Mouse (Mus musculus) yolk sac, embryonic 10.5 days (tissue): Measurements from ENCODE around the gene Mief1.

ENCODE experiments used
- DNase-seq: peaks from one replicate; pipeline ENCODE4 v3.0.0-alpha.2; 2017; ENCODE audit warnings: low spot score

Mief1 gene

DNA sequence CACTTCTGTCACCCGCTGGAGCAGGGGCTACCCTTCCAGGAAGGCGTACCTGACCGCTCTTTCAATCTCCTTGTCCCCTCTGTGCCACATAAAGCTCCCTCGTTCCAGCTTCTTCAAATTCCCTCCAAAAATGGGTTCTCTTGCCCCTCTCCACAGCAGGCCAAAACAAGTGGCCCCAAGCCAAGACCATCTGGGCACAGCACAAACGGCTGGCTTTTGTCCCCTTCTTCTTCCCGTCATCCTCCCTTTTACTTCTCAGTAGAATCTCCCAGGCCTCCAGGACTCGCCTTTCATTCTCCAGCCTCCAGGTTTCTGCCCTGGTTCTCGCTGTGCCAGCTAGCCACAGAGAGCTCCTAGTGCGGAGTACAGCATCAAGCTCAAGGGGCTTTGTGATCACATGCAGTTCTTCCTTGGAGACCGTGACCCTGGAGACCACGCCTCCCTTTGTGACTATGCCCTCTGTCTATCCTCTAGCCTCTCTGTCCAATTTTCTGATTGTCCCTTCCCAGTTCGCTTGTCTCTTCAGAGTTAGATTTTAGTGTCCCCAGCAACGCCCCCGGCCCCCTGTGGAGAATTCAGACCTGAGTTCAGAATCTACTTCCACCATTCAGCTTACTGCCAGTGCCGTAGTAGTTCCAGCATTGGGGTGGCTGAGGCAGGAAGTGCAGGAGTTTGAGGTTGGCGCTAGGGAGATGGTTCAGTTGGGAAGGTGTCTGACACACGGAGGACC lies 5.6 kb upstream of the Mief1 start:
- DNase-seq, result no peak

DNA sequence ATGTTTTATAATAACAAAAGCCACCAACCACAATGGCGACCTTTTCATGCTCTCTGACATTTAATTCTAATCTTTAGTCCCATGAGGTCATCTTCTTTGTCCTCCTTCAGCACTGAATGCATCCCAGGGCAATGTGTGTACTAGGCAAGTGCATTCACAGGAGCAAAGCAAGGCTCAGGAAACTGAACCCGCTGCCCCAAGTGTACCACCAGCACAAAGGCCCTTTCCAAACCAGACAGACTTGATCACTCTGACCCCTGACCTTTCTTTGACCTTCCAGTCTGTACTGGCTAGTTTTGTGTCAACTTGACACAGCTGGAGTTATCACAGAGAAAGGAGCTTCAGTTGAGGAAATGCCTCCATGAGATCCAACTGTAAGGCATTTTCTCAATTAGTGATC lies 1.5 kb upstream of the Mief1 start:
- DNase-seq, result no peak

- DNase-seq, result no peak
Observed at GRCm38 (mm10) chr15:80233053-80233452, 765 bp upstream of the Mief1 start.

- DNase-seq, result no peak
Observed at GRCm38 (mm10) chr15:80235535-80235934, 1.7 kb downstream of the Mief1 start, which contains the start of gene AC140267.1. Gene AC140267.1, plus strand, starts transcription at chr15:80235835.

GRCm38 (mm10) chr15:80248135-80248534 lies 14.3 kb downstream of the Mief1 start:
- no peak for DNase-seq

- DNase-seq, result no peak
Observed at GRCm38 (mm10) chr15:80248596-80248995, 14.8 kb downstream of the Mief1 start.

DNA sequence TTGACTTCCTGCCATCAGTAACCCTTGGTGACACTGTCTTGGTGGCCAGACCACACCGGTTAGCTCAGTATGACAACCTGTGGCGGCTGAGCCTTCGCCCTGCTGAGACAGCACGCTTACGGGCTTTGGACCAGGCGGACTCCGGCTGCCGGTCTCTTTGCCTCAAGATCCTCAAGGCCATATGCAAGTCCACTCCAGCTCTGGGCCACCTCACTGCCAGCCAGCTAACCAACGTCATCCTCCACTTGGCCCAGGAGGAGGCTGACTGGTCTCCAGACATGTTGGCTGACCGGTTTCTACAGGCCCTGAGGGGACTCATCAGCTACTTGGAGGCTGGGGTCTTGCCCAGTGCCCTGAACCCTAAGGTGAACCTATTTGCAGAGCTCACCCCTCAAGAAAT lies 15.9 kb downstream of the Mief1 start:
- DNase-seq, result no peak

GRCm38 (mm10) chr15:80250586-80250985 lies 16.8 kb downstream of the Mief1 start:
- DNase-seq, result no peak

GRCm38 (mm10) chr15:80253530-80253929 lies 19.7 kb downstream of the Mief1 start:
- no peak for DNase-seq

- no peak for DNase-seq
Observed at GRCm38 (mm10) chr15:80254207-80254606, 20.4 kb downstream of the Mief1 start.

- DNase-seq, result peak; percentile 98
Observed at GRCm38 (mm10) chr15:80254847-80255645, 21.2 kb downstream of the Mief1 start, which contains the start of gene Atf4. Gene Atf4, plus strand, starts transcription at chr15:80255184.

DNA sequence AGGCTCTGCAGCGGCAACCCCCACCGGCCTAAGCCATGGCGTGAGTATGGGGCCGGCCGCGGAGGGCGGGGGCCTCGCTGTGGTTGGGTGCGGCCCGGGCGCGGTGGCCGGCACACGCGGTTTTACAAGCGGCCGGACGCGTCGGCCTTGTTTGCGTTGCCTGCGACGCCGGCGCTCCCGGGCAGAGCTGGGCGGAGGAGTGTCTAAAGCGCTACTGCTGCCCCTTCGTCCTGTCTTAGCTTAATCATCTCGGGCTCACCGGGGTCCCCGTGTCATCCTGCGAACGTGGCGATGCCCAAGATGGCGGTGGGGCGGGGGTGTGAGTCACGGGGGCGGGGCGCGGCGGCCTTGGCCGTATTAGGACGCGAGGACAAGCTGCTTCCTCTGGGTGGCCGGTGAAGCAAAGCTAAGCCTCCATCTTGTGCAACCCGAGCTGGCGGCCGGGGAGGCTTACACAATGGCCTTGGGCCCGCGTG lies 21.9 kb downstream of the Mief1 start:
- peak; percentile 89 for DNase-seq

DNA sequence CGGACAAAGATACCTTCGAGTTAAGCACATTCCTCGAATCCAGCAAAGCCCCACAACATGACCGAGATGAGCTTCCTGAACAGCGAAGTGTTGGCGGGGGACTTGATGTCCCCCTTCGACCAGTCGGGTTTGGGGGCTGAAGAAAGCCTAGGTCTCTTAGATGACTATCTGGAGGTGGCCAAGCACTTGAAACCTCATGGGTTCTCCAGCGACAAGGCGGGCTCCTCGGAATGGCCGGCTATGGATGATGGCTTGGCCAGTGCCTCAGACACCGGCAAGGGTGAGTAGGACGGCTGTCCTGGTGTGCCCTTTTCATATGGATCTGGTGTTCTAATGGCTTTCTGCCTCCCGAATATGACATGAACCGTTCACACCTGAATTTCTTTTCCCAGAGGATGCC lies 22.4 kb downstream of the Mief1 start:
- DNase-seq, result peak; percentile 17

- DNase-seq, result no peak
Observed at GRCm38 (mm10) chr15:80256656-80257601, 23.1 kb downstream of the Mief1 start.

- peak; percentile 10 for DNase-seq
Observed at GRCm38 (mm10) chr15:80257602-80258239, 23.9 kb downstream of the Mief1 start.

DNA sequence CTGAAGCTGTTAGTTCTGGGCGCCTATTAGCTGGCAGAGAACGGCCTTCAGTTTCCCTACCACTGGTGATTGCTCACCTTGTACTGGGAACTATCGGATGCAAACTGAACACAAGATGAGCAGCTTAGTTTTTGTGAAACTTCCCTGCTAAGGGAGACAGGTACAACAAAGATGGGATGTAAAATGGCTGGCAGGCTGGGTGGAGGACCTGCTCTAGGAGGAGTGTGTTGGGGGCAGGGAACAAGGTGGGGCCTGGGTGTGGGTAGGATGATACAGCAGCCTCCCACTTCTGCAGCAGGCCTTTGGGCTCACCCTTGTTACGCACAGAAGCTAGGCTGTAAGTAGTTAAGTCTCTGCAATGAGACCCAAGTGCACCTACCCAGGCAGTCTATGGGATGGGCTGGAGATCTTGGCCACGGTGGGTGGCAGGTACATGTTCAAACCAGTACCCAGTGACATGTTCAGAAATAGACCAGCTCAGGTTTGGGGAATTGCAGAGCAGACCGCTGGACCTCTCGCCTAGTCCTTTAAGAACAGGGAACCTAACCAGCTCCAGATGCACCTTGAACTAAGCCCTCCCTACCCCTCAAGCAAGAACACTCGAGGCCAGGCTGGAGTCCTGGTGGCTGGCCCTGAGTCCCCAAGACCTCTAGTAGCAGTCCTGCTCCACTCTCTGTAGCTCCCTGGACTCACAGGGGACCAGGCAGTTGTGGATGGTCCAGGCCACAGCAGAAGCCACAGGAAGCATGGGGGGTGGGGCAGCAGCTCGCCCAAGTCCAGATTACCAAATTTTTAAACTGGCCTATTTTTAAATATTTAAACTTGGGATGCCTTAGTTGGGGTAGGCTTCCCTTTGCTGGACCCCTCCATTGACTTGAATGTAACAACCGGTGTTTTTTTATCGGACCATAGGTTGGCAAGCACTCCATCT lies 24.7 kb downstream of the Mief1 start:
- DNase-seq, result peak; percentile 74

- peak; percentile 18 for DNase-seq
Observed at GRCm38 (mm10) chr15:80259406-80260045, 25.7 kb downstream of the Mief1 start.

DNA sequence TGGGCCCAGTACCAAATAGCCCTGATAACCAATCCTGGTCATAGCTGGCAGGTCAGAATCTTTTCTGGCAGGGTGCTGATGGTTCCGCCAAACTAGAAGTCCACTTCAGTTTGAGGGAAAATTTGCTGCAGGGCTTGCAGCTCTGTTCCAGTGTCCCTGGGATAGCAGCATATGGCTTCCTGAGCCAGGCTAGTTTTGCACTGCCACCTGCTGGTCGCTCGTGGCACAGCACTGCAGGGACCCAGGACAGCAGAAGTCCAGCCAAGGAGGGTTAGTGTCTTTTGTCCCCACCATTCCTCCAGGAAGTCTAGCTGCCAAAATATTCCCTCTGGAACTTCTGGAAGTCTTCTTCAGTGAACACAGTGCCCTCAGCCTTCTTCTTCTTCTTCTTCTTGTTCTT lies 26.9 kb downstream of the Mief1 start:
- DNase-seq, result peak; percentile 71

GRCm38 (mm10) chr15:80261100-80261499 lies 27.3 kb downstream of the Mief1 start:
- no peak for DNase-seq
